ENCODE assay signal across 18 mouse cellular contexts in the genomic region with DNA sequence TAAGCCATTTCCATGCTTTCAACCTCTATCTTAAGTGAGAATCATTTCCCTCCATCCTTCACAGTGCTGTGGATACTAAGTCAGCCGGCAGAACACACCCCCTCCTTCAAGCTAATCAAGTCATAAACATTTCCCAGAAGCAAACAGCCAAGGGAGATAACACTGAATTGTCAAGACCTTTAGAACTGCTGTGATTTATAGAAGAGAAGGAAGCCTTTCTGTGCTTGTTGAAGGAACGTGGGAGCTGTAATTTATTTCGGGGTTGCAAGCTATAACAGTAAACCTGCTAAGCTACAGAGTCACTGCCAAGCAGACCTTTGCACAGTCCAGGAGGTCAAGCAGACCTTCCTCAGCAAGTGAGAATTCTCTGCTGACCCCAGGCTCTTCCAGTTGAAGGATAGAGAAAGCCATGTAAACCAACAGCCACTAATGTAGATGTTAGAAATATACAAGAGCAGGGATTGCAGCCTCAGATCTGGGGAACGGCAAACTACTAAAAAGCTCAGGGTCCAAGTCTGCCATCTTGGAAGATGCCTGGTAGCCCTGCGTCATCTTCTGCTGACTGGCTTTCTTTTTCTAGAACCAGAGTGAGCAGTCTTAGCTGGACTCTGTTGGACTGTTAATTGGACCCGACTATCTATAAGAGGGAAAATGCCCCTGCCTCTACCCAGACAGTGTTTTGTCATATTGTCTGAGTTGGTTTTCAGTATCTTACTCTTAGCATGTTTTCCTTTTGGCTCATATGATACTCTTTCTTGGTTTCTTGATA.
DNase-seq lines count a peak whose midpoint lies in the region; ATAC-seq lines count a peak whose summit lies in the region.
"Had no signal": no experiment of that assay in that cellular context is flagged by ENCODE, and none has a peak within 500 bp of the region (broad histone marks: within the 10 kb centered on the region; RNA-seq: fewer than 3 reads in every experiment).

No protein-coding gene starts in this region.

- intact Hi-C loops in heart, postnatal 14 days (cut with DNase I): no loop called here

- H3K9ac ChIP-seq in intestine, embryonic 15.5 days: no peak overlapping the region
- H3K9ac ChIP-seq in kidney, embryonic 16.5 days (replicated peaks; ENCODE audit: low read length): no peak overlapping the region
- H3K9ac ChIP-seq in neural tube, embryonic 13.5 days: no peak overlapping the region
- no peak overlapping the region for H3K9ac ChIP-seq in midbrain, embryonic 14.5 days (replicated peaks; ENCODE audit: low read length)
- H3K9ac ChIP-seq: forebrain, embryonic 12.5 days; hindbrain, embryonic 12.5 days; limb, embryonic 13.5 days had no signal

- H3K4me3 ChIP-seq in intestine, embryonic 15.5 days (replicated peaks): no peak overlapping the region
- H3K4me3 ChIP-seq in kidney, embryonic 16.5 days (ENCODE audit: low read length): no peak overlapping the region
- H3K4me3 ChIP-seq in neural tube, embryonic 13.5 days: no peak overlapping the region
- no peak overlapping the region for H3K4me3 ChIP-seq in midbrain, embryonic 14.5 days (replicated peaks; ENCODE audit: low read depth, low read length)
- H3K4me3 ChIP-seq: forebrain, embryonic 12.5 days; hindbrain, embryonic 12.5 days; limb, embryonic 13.5 days; myocyte had no signal

- 29% methylated on average over 6 of the region's 6 CpGs for WGBS in intestine, embryonic 15.5 days
- WGBS in kidney, embryonic 16.5 days: 34% methylated on average over 6 of the region's 6 CpGs
- WGBS in neural tube, embryonic 13.5 days: 44% methylated on average over 6 of the region's 6 CpGs
- WGBS in midbrain, embryonic 14.5 days: 90% methylated on average over 6 of the region's 6 CpGs

- H3K4me2 ChIP-seq in intestine, embryonic 15.5 days (replicated peaks): peak overlapping the region; percentile 23; the same call in 1 of the 2 replicates
- no peak overlapping the region for H3K4me2 ChIP-seq in kidney, embryonic 16.5 days (replicated peaks; ENCODE audit: low read depth, low read length)
- no peak overlapping the region for H3K4me2 ChIP-seq in neural tube, embryonic 13.5 days
- no peak overlapping the region for H3K4me2 ChIP-seq in midbrain, embryonic 14.5 days (ENCODE audit: low read length)
- H3K4me2 ChIP-seq: forebrain, embryonic 12.5 days; hindbrain, embryonic 12.5 days; limb, embryonic 13.5 days; midbrain, embryonic 11.5 days had no signal

- H3K27me3 ChIP-seq in intestine, embryonic 15.5 days (replicated peaks): no peaks in the 10 kb centered on the region
- no peaks in the 10 kb centered on the region for H3K27me3 ChIP-seq in kidney, embryonic 16.5 days (ENCODE audit: insufficient read depth, low read length)
- H3K27me3 ChIP-seq in neural tube, embryonic 13.5 days: no peaks in the 10 kb centered on the region
- no peaks in the 10 kb centered on the region for H3K27me3 ChIP-seq in midbrain, embryonic 14.5 days (ENCODE audit: control insufficient read depth, insufficient read depth, low read length)
- H3K27me3 ChIP-seq: forebrain, embryonic 12.5 days; hindbrain, embryonic 12.5 days; limb, embryonic 13.5 days had no signal

- ATAC-seq in intestine, embryonic 15.5 days: peak; percentile 88
- peak; percentile 64 for ATAC-seq in kidney, embryonic 16.5 days (ENCODE audit: low FRiP score, low TSS enrichment)
- peak; percentile 74 for ATAC-seq in neural tube, embryonic 13.5 days (ENCODE audit: low read depth)
- ATAC-seq in midbrain, embryonic 14.5 days (ENCODE audit: low FRiP score, low TSS enrichment): no peak

- no peaks in the 10 kb centered on the region for H3K9me3 ChIP-seq in intestine, embryonic 15.5 days
- H3K9me3 ChIP-seq in kidney, embryonic 16.5 days (ENCODE audit: low read length): no peaks in the 10 kb centered on the region
- H3K9me3 ChIP-seq in neural tube, embryonic 13.5 days: no peaks in the 10 kb centered on the region
- H3K9me3 ChIP-seq in midbrain, embryonic 14.5 days (ENCODE audit: control insufficient read depth, low read length): no peaks in the 10 kb centered on the region
- H3K9me3 ChIP-seq: forebrain, embryonic 12.5 days; hindbrain, embryonic 12.5 days; limb, embryonic 13.5 days had no signal

- H3K4me1 ChIP-seq in intestine, embryonic 15.5 days (replicated peaks): peaks cover 35% of the 10 kb centered on the region
- peaks cover 29% of the 10 kb centered on the region for H3K4me1 ChIP-seq in kidney, embryonic 16.5 days (ENCODE audit: insufficient read depth, low read length)
- H3K4me1 ChIP-seq in neural tube, embryonic 13.5 days (replicated peaks): peaks cover 21% of the 10 kb centered on the region
- H3K4me1 ChIP-seq in midbrain, embryonic 14.5 days (ENCODE audit: control insufficient read depth, insufficient read depth, low read length): no peaks in the 10 kb centered on the region
- H3K4me1 ChIP-seq: hindbrain, embryonic 12.5 days had no signal

- no peaks in the 10 kb centered on the region for H3K36me3 ChIP-seq in intestine, embryonic 15.5 days
- no peaks in the 10 kb centered on the region for H3K36me3 ChIP-seq in kidney, embryonic 16.5 days (ENCODE audit: insufficient read depth, low read length)
- H3K36me3 ChIP-seq in neural tube, embryonic 13.5 days: no peaks in the 10 kb centered on the region
- H3K36me3 ChIP-seq in midbrain, embryonic 14.5 days (ENCODE audit: control insufficient read depth, insufficient read depth, low read length): no peaks in the 10 kb centered on the region
- H3K36me3 ChIP-seq: forebrain, embryonic 12.5 days; hindbrain, embryonic 12.5 days; limb, embryonic 13.5 days had no signal

- peak overlapping the region; percentile 75 for H3K27ac ChIP-seq in intestine, embryonic 15.5 days
- no peak overlapping the region for H3K27ac ChIP-seq in kidney, embryonic 16.5 days (ENCODE audit: low read length)
- H3K27ac ChIP-seq in neural tube, embryonic 13.5 days (replicated peaks): peak overlapping the region; percentile 52; the same call in 1 of the 2 replicates
- H3K27ac ChIP-seq in midbrain, embryonic 14.5 days (replicated peaks; ENCODE audit: low read depth, low read length): no peak overlapping the region
- H3K27ac ChIP-seq: forebrain, embryonic 12.5 days; hindbrain, embryonic 12.5 days; limb, embryonic 13.5 days had no signal

- peak; percentile 18 for DNase-seq in heart, adult 11 months
- no peak for DNase-seq in heart, postnatal 14 days
- DNase-seq in layer of hippocampus, postnatal 25 days (ENCODE audit: extremely low spot score in 1 of 2, low spot score in 1 of 2): no peak
- no peak for DNase-seq in ovary, postnatal 10 days (ENCODE audit: low spot score)
- DNase-seq in midbrain, embryonic 14.5 days: no peak
- DNase-seq: cerebellum, postnatal 14 days; gastrocnemius, postnatal 14 days; layer of hippocampus, postnatal 36 days; lung, postnatal 4 days; right cerebral cortex, postnatal 14 days had no signal

Comparison
In these comparisons a context has a peak if more than half of its experiments do, and no peak if none do; other contexts are left out.
1. H3K27ac ChIP-seq: peak in intestine, embryonic 15.5 days (single experiment) and neural tube, embryonic 13.5 days (single experiment); none in kidney, embryonic 16.5 days (single experiment) and midbrain, embryonic 14.5 days (single experiment).